Mouse (Mus musculus) liver, embryonic 14.5 days (tissue): ENCODE results near the gene Hist2h2ac.

ENCODE experiments used
- CTCF ChIP-seq: IDR thresholded peaks from 2 replicates; pipeline ENCODE4 v1.5.1; 2016; ENCODE audit warnings: antibody characterized with exemption, low read depth, control low read depth
- EP300 ChIP-seq: IDR thresholded peaks from 2 replicates; pipeline ENCODE4 v1.6.1; 2016; ENCODE audit warnings: antibody characterized with exemption, low read depth

DNA sequence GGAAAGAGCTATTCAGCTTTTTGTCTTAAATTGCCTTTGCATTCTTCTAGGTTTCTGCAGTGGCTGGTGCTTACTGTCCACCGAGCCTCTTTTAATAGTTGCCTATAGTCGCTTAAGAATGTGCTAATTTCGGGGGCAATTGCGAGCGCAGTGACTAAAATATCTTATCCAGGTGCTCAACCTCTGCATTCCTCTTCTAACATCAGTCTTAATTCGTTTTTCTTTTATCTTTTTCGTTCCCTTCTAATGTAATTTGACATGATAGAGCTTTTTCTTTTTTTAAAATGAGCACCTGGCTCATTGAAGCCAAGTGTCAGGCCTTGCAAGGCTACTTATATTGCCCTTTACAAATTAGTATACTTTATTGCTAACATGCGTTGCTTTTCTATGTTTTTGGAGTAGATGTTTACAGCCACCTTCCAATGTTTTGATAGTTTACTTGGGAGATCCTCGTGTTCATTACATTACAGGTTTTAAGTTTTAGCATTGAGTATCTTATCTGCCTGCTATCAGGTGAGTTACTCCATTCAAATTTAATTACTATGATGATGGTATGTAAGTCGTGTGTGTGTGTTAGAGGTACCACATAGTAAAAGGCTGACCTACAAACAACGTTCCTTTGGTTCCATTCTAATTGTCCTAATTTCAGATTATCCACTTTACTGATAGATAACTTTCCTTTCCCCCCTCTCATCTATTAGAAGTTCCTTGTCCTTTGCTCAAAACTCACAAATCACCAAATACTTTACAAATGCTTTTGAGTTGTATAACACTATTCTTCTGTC, 26.9 kb upstream of the Hist2h2ac start:
- TF ChIP-seq CTCF: no peak
- peak; percentile 3; the same call in 1 of the 2 replicates for TF ChIP-seq EP300
